Mouse (Mus musculus): ENCODE measurements around the gene N4bp2.

DNA sequence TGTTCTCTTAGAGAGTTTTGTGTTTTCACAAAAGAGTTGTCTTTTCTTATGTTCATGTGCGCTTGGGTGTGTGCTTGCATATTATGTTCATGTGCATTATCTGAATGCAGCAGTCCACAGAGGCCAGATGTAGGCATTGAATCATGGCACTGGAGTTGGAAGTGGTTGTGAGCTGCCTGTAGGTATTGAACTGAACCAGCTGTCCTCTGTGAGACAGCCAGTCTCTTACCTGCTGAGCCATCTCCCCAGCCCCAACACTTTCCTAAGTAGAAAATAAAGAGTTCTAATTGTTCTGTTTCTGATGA is 32.6 kb downstream of the N4bp2 start:
- TF ChIP-seq POLR2A (IDR thresholded peaks at IDR 0.05; ENCODE audit: insufficient read depth, low read depth, low read length) (no peak), EP300 (IDR thresholded peaks at IDR 0.05; ENCODE audit: insufficient read depth, low read depth, low read length) (no peak)
